Mouse (Mus musculus): Measurements from ENCODE around the gene Ppp1r36. TPM values are rescaled to one million over a fixed set of nuclear protein-coding genes. Genes with fewer than 3 reads are reported as not detected.

The Ppp1r36 gene
- polyA plus RNA-seq, 1 experiment from 2014 or later: 0.75 TPM

DNA sequence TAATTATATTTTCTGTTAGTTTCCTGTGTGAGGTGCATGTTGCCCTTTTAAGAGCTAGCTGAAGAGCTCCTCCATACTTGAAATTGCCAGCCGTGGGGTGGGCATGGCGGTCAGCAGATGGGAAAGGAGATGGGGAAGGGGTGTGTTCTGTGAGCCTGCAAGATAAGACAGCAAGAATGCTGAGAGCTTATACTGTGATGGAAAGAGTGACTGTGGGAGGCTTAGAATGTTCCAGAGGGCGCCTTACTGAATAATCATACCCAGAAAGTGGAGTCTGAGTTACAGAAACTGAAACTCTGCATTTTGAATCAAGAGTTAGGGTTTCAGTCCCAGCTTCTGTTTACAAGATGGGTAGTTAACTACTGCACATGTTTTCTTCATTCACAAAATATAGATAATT, 41.8 kb upstream of the Ppp1r36 start:
- no peak for ATAC-seq (ENCODE audit: low FRiP score, low read depth)

DNA sequence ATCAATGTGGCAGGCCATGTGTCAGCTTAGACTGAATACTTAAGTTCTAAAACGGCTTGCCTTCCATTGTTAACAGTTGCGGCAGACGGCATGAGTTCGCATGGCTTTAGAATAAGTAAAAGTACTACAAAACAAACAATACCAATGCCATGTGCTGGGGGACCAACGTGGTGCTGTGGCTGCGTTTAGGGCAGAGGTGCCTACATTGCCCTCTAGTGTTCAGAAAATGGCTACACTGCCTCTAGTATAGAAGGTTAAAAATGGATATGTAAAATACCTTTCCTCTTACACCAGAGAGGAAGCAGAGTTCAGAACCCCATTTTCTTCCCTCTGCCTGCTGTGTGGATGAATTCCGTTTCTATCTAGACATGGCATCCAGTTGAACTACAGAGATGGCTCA, 40.7 kb upstream of the Ppp1r36 start:
- Histone ChIP-seq H3K4me1 (peaks cover 10% of the 10 kb centered on the region), H3K9ac (no peak overlapping the region), H3K27ac (no peak overlapping the region), H3K36me3 (no peaks in the 10 kb centered on the region), H3K4me2 (replicated peaks) (no peak overlapping the region), H3K4me3 (no peak overlapping the region), H3K27me3 (replicated peaks) (no peaks in the 10 kb centered on the region), H3K9me3 (no peaks in the 10 kb centered on the region)
- ATAC-seq (ENCODE audit: low FRiP score, low read depth): peak; percentile 61; the same call in 1 of the 2 replicates
- 43% methylated on average over 7 of the region's 7 CpGs for WGBS

More for the DNA sequence above, 41.8 kb upstream of the Ppp1r36 start:
- WGBS: 94% methylated on average over 3 of the region's 3 CpGs
- Histone ChIP-seq H3K4me3 (no peak overlapping the region), H3K4me2 (replicated peaks) (no peak overlapping the region), H3K4me1 (peaks cover 14% of the 10 kb centered on the region), H3K27me3 (replicated peaks) (no peaks in the 10 kb centered on the region), H3K36me3 (no peaks in the 10 kb centered on the region), H3K9me3 (no peaks in the 10 kb centered on the region), H3K9ac (no peak overlapping the region), H3K27ac (no peak overlapping the region)

DNA sequence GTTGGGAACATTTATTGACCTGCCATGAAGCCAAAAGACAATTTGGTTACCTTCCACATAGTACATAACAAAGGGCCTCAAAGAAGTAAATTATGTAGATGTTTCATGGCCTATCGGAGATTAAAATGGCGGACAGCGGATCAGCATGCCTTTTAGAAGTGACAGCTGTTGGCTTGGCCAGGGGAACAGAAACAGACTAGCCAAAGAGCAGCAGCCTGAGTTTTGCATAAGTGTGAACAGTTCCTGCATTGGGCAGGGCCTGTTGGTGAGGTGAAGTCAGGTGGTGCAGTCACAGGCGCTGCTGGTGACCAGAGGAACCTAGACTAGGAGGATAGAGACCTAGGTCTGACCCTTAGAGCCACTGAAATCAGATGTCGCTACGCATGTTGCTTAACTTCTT, 40.3 kb upstream of the Ppp1r36 start:
- Histone ChIP-seq H3K4me1 (peaks cover 6% of the 10 kb centered on the region), H3K27me3 (replicated peaks) (no peaks in the 10 kb centered on the region), H3K4me2 (replicated peaks) (no peak overlapping the region), H3K27ac (no peak overlapping the region), H3K36me3 (no peaks in the 10 kb centered on the region), H3K9ac (no peak overlapping the region), H3K4me3 (no peak overlapping the region), H3K9me3 (no peaks in the 10 kb centered on the region)
- ATAC-seq (ENCODE audit: low FRiP score, low read depth): no peak
- 90% methylated on average over 6 of the region's 6 CpGs for WGBS

DNA sequence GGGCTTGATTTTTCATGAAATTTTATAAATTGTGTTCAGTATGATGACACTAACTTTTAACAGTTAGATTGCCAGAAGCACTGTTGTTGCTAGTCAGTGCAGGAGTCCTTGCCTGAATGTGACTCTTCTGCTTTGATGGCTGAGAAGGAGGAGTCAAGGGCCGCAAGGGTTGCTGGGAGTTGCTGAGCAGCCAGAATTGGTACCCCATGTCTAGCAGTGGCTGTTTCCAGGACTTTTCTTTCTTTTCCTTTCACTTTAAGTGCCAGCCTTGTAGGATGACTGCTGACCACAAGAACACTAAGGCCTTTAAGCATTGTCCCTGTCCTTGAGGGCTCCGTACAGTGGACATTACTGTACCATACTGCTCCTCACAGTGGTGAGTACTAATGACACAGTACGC, 39.6 kb upstream of the Ppp1r36 start:
- H3K4me2 ChIP-seq (replicated peaks): no peak overlapping the region
- WGBS: 91% methylated on average over 3 of the region's 3 CpGs
- no peak for ATAC-seq (ENCODE audit: low FRiP score, low read depth)
- no peak overlapping the region for H3K9ac ChIP-seq
- no peak overlapping the region for H3K4me3 ChIP-seq
- no peaks in the 10 kb centered on the region for H3K9me3 ChIP-seq
- no peaks in the 10 kb centered on the region for H3K27me3 ChIP-seq (replicated peaks)
- no peaks in the 10 kb centered on the region for H3K36me3 ChIP-seq
- no peaks in the 10 kb centered on the region for H3K4me1 ChIP-seq
- no peak overlapping the region for H3K27ac ChIP-seq

DNA sequence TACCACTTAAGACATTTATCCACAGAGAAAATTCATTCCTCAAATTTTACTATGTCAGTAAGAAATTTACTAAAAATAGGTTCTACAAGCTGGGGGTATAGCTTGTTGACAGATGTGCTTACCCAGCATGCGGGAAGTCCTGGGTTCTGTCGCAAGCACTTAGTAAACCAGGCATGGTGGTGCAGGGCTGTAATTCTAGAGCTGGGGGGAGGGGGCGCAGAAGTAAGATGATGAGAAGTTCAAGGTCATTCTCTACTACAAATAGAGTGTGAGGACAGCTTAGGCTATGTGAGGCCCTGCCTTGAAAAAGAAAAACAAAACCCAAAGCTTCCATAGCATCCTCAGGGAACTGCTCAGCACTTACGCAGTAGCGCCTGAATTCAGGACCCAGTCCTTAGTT, 38.8 kb upstream of the Ppp1r36 start:
- Histone ChIP-seq H3K27me3 (replicated peaks) (no peaks in the 10 kb centered on the region), H3K9ac (no peak overlapping the region), H3K4me3 (no peak overlapping the region), H3K36me3 (no peaks in the 10 kb centered on the region), H3K4me2 (replicated peaks) (no peak overlapping the region), H3K27ac (no peak overlapping the region), H3K9me3 (no peaks in the 10 kb centered on the region), H3K4me1 (no peaks in the 10 kb centered on the region)
- ATAC-seq (ENCODE audit: low FRiP score, low read depth): no peak
- 92% methylated on average over 5 of the region's 5 CpGs for WGBS

DNA sequence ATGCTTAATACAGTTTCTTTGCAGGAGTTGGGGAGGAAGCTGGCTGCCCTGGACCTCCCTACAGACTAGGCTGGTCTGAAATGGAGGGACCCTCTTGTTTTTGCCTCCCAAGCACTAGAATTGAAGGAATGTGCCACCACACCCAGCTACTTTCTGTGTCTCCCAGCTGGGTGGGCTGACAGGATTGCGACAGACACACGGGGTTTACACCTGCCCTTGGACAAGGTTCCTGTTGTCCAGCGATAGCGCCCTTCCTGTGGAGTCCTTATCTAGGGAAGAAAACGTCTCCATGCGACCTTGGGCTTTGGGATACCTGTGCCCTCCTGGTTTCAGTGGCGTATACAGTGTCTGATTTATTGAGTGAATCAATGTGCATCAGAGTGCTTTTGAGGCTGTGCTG, 37.2 kb upstream of the Ppp1r36 start:
- H3K9ac ChIP-seq: no peak overlapping the region
- no peak for ATAC-seq (ENCODE audit: low FRiP score, low read depth)
- no peak overlapping the region for H3K27ac ChIP-seq
- H3K27me3 ChIP-seq (replicated peaks): no peaks in the 10 kb centered on the region
- H3K4me3 ChIP-seq: no peak overlapping the region
- WGBS: 90% methylated on average over 7 of the region's 7 CpGs
- H3K36me3 ChIP-seq: peaks cover 1% of the 10 kb centered on the region; the same call in 1 of the 2 replicates
- H3K4me1 ChIP-seq: no peaks in the 10 kb centered on the region
- H3K9me3 ChIP-seq: no peaks in the 10 kb centered on the region
- no peak overlapping the region for H3K4me2 ChIP-seq (replicated peaks)

DNA sequence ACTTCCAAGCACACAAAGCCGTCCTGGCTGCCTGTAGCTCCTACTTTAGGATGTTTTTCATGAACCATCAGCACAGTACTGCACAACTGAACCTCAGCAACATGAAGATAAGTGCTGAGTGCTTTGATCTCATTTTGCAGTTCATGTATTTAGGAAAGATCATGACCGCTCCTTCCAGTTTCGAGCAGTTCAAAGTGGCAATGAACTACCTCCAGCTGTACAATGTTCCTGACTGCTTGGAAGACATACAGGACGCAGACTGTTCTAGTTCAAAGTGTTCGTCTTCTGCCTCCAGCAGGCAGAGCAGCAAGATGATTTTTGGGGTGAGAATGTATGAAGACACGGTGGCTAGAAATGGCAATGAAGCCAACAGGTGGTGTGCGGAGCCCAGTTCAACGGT, 32.0 kb upstream of the Ppp1r36 start:
- Histone ChIP-seq H3K4me2 (replicated peaks) (no peak overlapping the region), H3K27ac (no peak overlapping the region), H3K27me3 (replicated peaks) (no peaks in the 10 kb centered on the region), H3K4me3 (no peak overlapping the region), H3K36me3 (peaks cover 20% of the 10 kb centered on the region), H3K9me3 (no peaks in the 10 kb centered on the region), H3K4me1 (peaks cover 2% of the 10 kb centered on the region; the same call in 1 of the 2 replicates), H3K9ac (no peak overlapping the region)
- no peak for ATAC-seq (ENCODE audit: low FRiP score, low read depth)
- 94% methylated on average over 8 of the region's 8 CpGs for WGBS

DNA sequence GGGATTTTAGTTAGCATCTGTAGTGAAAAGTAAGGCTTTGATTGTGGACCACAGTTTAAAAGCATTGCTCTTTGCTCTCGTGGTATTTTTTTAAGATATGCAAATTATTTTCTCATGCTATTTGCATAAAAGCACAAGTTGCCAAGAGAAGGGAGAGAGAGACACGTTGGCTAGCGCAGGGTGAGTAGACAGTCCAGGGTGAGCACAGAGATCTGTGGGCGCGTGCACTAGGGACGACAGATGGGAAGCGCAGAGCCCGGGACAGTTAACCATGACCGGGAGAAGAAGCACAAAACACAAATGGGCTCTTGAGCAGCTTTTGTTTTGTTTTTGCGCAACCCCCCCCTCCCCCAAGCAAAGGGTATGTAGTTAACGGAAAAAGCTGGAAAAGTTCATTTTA, 28.5 kb upstream of the Ppp1r36 start:
- 77% methylated on average over 11 of the region's 11 CpGs for WGBS

DNA sequence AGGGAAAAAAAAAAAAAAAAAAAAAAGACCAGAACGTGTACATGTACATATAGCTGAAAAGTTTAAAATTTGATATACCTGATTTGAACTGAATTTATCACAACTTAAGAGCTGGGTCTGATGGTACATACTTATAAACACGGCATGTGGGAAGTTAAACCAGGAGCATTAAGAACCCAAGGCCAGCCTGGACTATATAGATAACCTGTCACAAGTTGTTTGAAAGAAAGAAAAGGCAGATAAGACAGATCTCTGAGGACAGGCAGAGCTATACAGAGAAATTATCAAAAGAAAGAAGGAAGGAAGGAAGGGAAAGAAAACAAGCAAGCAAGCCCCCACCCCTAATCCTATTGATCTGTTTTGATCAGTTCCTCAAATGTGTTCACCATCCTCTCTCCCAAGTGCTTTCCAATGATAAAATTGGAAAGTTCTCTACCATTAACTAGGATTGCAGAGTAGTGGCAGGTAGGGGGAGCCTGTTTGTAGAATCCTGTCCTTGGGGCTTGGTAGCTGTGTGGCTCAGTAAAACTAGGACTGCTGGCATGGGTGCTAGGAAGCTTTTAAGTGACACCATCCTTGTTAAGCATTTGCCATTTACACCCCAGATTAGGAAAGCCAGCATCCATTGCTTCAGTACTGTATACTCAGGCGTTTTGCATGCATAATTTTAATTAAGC, 25.6 kb upstream of the Ppp1r36 start:
- H3K27me3 ChIP-seq (replicated peaks): no peaks in the 10 kb centered on the region
- 87% methylated on average over 3 of the region's 3 CpGs for WGBS

More for the DNA sequence above, 28.5 kb upstream of the Ppp1r36 start:
- Histone ChIP-seq H3K36me3 (peaks cover 20% of the 10 kb centered on the region), H3K9ac (no peak overlapping the region), H3K4me3 (no peak overlapping the region), H3K4me1 (peaks cover 2% of the 10 kb centered on the region; the same call in 1 of the 2 replicates), H3K9me3 (no peaks in the 10 kb centered on the region), H3K27ac (no peak overlapping the region), H3K4me2 (replicated peaks) (no peak overlapping the region), H3K27me3 (replicated peaks) (no peaks in the 10 kb centered on the region)
- no peak for ATAC-seq (ENCODE audit: low FRiP score, low read depth)

DNA sequence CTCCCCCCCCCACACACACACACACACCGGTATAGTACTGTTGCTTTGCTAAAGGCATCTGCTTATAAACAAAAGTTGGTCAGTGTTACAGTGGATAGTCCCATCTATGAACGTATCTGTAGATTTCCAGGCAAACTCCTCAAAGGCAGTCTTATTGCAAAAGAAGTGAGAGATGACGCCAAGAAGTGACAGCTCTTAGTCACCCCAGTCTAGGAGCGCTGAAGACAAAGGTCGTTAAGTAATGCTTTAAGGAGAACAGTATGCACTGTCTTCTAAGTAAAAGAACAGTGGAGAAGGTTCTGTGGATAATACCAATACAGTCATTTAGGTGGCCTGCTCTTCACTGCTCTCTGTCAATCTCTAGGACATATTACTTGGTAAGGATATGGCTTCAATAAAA, 24.4 kb upstream of the Ppp1r36 start:
- no peak overlapping the region for H3K4me2 ChIP-seq (replicated peaks)
- no peaks in the 10 kb centered on the region for H3K27me3 ChIP-seq (replicated peaks)
- ATAC-seq (ENCODE audit: low FRiP score, low read depth): no peak
- no peaks in the 10 kb centered on the region for H3K36me3 ChIP-seq
- H3K4me3 ChIP-seq: no peak overlapping the region
- H3K9me3 ChIP-seq: no peaks in the 10 kb centered on the region
- H3K4me1 ChIP-seq: peaks cover 2% of the 10 kb centered on the region; the same call in 1 of the 2 replicates
- no peak overlapping the region for H3K9ac ChIP-seq
- no peak overlapping the region for H3K27ac ChIP-seq
- WGBS: 86% methylated on average over 5 of the region's 5 CpGs

More for the DNA sequence above, 25.6 kb upstream of the Ppp1r36 start:
- Histone ChIP-seq H3K4me1 (peaks cover 2% of the 10 kb centered on the region; the same call in 1 of the 2 replicates), H3K27ac (no peak overlapping the region), H3K9me3 (no peaks in the 10 kb centered on the region), H3K4me2 (replicated peaks) (no peak overlapping the region), H3K4me3 (no peak overlapping the region), H3K36me3 (peaks cover 4% of the 10 kb centered on the region), H3K9ac (no peak overlapping the region)
- ATAC-seq (ENCODE audit: low FRiP score, low read depth): no peak

DNA sequence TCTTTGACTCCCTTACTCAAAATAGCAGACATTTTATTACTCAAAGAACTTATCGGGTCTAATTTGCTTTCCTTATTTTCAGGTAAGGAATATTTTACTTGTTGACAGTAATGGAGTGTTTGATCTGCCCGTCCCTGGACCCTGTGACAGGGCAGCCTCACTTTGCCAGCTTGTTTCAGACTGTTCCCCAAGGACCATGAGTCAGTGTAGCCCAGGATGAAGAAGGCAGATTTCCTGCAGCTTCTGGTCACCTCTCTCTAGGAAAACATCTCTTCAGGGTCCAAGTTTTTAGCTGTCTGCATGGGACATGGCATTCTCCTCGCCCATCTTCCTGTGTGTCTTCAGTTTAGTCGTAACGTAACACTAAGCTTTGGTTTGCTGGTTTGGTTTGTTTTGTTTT, 20.1 kb upstream of the Ppp1r36 start:
- Histone ChIP-seq H3K36me3 (no peaks in the 10 kb centered on the region), H3K27me3 (replicated peaks) (no peaks in the 10 kb centered on the region), H3K4me1 (no peaks in the 10 kb centered on the region), H3K9ac (no peak overlapping the region), H3K9me3 (no peaks in the 10 kb centered on the region), H3K27ac (no peak overlapping the region), H3K4me3 (no peak overlapping the region), H3K4me2 (replicated peaks) (no peak overlapping the region)
- ATAC-seq (ENCODE audit: low FRiP score, low read depth): no peak
- WGBS: 83% methylated on average over 5 of the region's 5 CpGs

DNA sequence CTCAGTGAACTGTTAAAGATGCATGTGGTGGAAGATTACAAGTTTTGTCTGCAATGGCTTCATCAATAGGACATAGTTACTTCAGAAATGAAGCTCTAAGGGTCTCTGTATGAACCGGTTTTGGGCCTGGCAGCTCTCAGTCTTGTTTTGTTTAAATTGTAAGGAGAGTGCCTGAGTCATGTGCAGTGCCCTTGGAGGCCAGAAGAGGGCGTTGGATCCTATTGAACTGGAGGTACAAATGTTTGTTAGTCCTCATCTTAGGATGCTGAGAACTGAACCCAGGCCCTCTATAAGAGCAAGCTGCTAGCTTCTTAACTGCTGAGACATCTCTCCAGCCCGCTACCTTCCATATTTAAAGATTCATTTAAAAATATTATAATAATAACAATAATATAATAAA, 15.7 kb upstream of the Ppp1r36 start:
- Histone ChIP-seq H3K4me2 (replicated peaks) (no peak overlapping the region), H3K27me3 (replicated peaks) (peaks cover 29% of the 10 kb centered on the region), H3K27ac (no peak overlapping the region), H3K9me3 (no peaks in the 10 kb centered on the region), H3K4me1 (peaks cover 20% of the 10 kb centered on the region), H3K4me3 (no peak overlapping the region), H3K36me3 (no peaks in the 10 kb centered on the region), H3K9ac (no peak overlapping the region)
- 60% methylated on average over 3 of the region's 3 CpGs for WGBS
- ATAC-seq (ENCODE audit: low FRiP score, low read depth): no peak

Measured in neural tube, embryonic 12.5 days (tissue).